ENCODE assay signal across 8 mouse cellular contexts in genomic region chr7:131362615-131363300, GRCm38 (mm10). TPM values are rescaled to one million over a fixed set of nuclear protein-coding genes. Genes with fewer than 3 reads are reported as not detected.
DNase-seq lines count a peak whose midpoint lies in the region; ATAC-seq and TF ChIP-seq lines count a peak whose summit lies in the region.

Gene 2310057M21Rik, minus strand, starts transcription at chr7:131362759.

- no peak for TF ChIP-seq EP300 in lung, postnatal 0 days (IDR thresholded peaks at IDR 0.05)

- TF ChIP-seq CTCF in lung, postnatal 0 days (IDR thresholded peaks at IDR 0.05) = no peak

- H3K9me3 ChIP-seq in hindbrain, embryonic 10.5 days = no peaks in the 10 kb centered on the region
- no peaks in the 10 kb centered on the region for H3K9me3 ChIP-seq in lung, postnatal 0 days (ENCODE audit: low read length)

- peak within 1 kb of the TSS; percentile 90 for H3K9ac ChIP-seq in lung, postnatal 0 days (replicated peaks; ENCODE audit: low read depth)

- peak; percentile 95 for ATAC-seq in frontal cortex, adult (ENCODE audit: low TSS enrichment)
- peak; percentile 98 for ATAC-seq in lung, postnatal 0 days

- WGBS in hindbrain, embryonic 10.5 days = under 1% methylated on average over 55 of the region's 55 CpGs
- under 1% methylated on average over 53 of the region's 55 CpGs for WGBS in lung, postnatal 0 days

- H3K4me3 ChIP-seq in hindbrain, embryonic 10.5 days = peak within 1 kb of the TSS; percentile 91
- peak within 1 kb of the TSS; percentile 81 for H3K4me3 ChIP-seq in lung, postnatal 0 days (ENCODE audit: low read depth, low read length)

- peaks cover 32% of the 10 kb centered on the region for H3K36me3 ChIP-seq in hindbrain, embryonic 10.5 days
- H3K36me3 ChIP-seq in lung, postnatal 0 days (ENCODE audit: insufficient read depth, low read length) = no peaks in the 10 kb centered on the region

- H3K27ac ChIP-seq in hindbrain, embryonic 10.5 days = peak within 1 kb of the TSS; percentile 95
- peak within 1 kb of the TSS; percentile 89 for H3K27ac ChIP-seq in lung, postnatal 0 days (ENCODE audit: low read length)

- H3K27me3 ChIP-seq in hindbrain, embryonic 10.5 days (ENCODE audit: insufficient read depth, poor library complexity, severe bottlenecking) = peaks cover 6% of the 10 kb centered on the region; the same call in 1 of the 2 replicates
- no peaks in the 10 kb centered on the region for H3K27me3 ChIP-seq in lung, postnatal 0 days (replicated peaks; ENCODE audit: insufficient read depth, low read length)

- peaks cover 20% of the 10 kb centered on the region for H3K4me1 ChIP-seq in hindbrain, embryonic 10.5 days (replicated peaks)
- H3K4me1 ChIP-seq in lung, postnatal 0 days (ENCODE audit: insufficient read depth, low read depth, low read length) = no peaks in the 10 kb centered on the region

- peak; percentile 99 for DNase-seq in Muller cell, postnatal 12 days (ENCODE audit: inconsistent ontology term)
- peak; percentile 97 for DNase-seq in cerebellum, adult 9-10 months
- peak; percentile 96 for DNase-seq in hindbrain, embryonic 10.5 days (ENCODE audit: low spot score)
- DNase-seq in layer of hippocampus, adult 9-11 months = peak; percentile 95
- DNase-seq in lung, postnatal 0 days (ENCODE audit: low spot score) = peak; percentile 99
- peak; percentile 96 for DNase-seq in retina, adult 2 months (ENCODE audit: low read depth, low spot score)
- DNase-seq in thymus, postnatal 36 days = peak; percentile 87

- H3K4me2 ChIP-seq in lung, postnatal 0 days (replicated peaks; ENCODE audit: low read depth, low read length) = peak within 1 kb of the TSS; percentile 78

RNA-seq across cellular contexts. Expression of gene 2310057M21Rik, which starts in this region (rescaled TPM):
- polyA plus RNA-seq in hindbrain, embryonic 10.5 days (2016; fragmentation: Nextera tagmentation; extraction: Ambion mirVana) = 20.8 and 21.5 TPM in 2 replicates
- polyA plus RNA-seq in lung, postnatal 0 days (2015; fragmentation: Nextera tagmentation; extraction: Ambion mirVana) = 10.7 and 12.5 TPM in 2 replicates

Comparison
In these comparisons a context has a peak if more than half of its experiments do, and no peak if none do; other contexts are left out.
1. Peak in every context shown above with its lines: DNase-seq, ATAC-seq, H3K4me3 ChIP-seq and H3K27ac ChIP-seq.